Mouse (Mus musculus) gastrocnemius, adult 18-20 months (tissue): ENCODE measurements around the gene Rora. TPM values are rescaled to one million over a fixed set of nuclear protein-coding genes. Genes with fewer than 3 reads are reported as not detected.

Experiments used
- DNase-seq: peaks from one replicate; pipeline ENCODE4 v3.0.0; 2021; ENCODE audit warnings: low spot score
- total RNA-seq, 2 experiments: library from RNA; stranded (reverse); gene quantifications; 2 replicates each; pipeline ENCODE4 v1.2.3; 2021

Gene Rora
- total RNA-seq, 2 experiments from 2014 or later = 73.5 to 85.0 TPM

GRCm38 (mm10) chr9:68881896-68882295, 228.3 kb downstream of the Rora start:
- no peak for DNase-seq

GRCm38 (mm10) chr9:68883005-68883404, 229.4 kb downstream of the Rora start:
- no peak for DNase-seq

DNA sequence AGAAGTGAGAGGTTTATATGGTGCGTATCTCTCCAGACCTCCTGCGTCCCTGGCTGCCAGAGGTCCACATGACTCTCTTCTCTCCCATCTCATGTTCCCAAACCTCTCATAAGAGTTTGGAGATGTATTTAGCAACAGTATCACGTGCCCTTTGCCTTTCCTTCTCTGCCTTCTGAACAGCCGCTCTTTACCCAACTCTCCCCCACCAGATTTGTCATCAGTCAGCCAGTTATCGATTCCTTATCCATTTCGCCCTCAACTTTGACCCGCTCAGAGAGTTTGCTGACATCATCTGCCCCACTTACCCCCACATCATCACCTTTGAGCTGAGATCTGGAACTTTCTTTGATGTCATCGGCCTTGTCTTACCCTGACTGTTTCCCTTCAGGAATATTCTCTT, 230.1 kb downstream of the Rora start:
- DNase-seq = peak; percentile 28

DNA sequence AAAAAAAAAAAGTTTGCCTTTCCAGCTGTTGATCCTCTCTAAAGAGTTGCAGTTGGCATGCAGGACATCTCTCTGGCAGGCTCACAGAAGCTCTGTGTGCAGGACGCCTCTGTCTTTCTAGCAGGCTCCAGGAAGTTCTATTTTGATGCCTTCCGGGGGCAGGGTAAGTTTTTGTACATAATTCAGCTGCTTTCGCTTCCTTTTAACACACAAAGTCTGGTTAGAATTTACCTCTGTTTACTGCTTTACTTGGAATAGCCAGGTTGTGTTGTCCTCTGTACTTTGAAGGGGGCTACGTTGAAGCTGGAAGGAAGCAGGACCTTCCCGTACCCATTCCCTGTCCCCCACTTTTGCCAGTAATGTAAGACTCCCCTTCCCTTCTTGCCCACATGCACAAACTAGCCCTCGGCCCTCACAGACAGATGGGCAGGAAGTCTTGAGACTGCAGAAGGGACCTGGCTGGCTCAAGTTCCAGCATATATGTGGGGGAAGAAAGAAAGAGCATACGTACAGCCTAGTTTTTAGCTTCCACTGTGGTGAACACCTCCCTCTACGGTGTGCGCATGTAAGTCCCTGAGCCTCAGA, 231.0 kb downstream of the Rora start:
- peak; percentile 23 for DNase-seq

GRCm38 (mm10) chr9:68888670-68889069, 235.1 kb downstream of the Rora start:
- peak; percentile 67 for DNase-seq

DNA sequence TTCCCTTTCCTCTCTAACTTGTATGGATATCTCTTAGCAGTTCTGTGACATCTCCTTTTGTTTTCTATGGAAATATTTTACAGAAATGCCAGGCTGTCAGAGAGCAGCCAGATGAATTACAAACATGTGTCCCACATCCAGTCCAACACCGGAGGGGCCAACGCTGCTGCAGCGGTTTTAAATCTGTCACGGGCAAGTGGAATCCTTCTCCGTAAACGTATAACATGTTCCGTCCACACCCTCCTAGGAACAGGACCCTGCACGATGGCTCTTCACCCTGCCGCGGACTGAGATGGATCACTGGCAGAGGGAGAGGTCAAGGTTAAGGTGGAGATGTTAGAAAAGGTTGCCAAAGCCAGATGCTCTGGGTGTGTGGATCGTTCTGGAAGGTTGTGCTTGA, 237.8 kb downstream of the Rora start:
- DNase-seq = no peak

- no peak for DNase-seq
Observed at GRCm38 (mm10) chr9:68892356-68892755, 238.8 kb downstream of the Rora start.

DNA sequence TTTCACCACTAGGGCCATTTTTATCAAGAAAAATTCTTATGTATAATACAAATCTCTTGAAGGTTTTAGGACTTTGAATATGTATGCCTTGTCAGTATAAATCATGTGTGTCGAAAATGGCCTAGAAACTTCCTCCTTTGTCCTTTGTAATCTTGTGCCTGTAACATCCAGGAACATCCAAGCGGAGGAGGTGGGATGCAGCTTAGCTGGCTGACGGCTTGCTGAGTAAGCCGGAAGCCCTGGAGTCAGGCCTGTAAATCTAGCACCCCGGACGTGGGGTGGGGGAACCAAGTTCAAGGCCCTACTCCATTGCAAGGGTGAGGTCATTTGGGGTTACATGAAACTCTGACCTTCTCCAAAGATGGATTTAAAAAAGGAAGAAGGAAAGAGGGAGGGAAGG, 239.3 kb downstream of the Rora start:
- DNase-seq = no peak

DNA sequence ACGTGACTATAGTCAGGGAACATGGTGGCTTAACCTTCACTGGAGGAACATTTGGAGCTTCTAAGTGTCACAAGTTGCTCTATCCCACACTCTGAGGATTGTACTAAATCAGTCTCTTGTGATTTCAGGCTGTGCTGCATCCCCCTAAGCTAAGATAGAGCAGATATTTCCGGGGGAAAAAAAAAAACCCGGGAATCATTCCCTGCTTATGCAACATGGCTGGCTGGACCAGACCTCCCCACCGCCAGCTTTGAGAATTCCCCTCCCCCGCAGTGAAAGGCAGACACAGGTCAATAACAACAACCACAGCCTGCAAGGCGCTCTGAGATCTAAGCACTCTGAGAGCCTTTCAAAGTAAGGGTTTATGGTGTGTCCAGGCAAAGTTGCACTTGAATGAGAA, 244.7 kb downstream of the Rora start:
- no peak for DNase-seq

DNA sequence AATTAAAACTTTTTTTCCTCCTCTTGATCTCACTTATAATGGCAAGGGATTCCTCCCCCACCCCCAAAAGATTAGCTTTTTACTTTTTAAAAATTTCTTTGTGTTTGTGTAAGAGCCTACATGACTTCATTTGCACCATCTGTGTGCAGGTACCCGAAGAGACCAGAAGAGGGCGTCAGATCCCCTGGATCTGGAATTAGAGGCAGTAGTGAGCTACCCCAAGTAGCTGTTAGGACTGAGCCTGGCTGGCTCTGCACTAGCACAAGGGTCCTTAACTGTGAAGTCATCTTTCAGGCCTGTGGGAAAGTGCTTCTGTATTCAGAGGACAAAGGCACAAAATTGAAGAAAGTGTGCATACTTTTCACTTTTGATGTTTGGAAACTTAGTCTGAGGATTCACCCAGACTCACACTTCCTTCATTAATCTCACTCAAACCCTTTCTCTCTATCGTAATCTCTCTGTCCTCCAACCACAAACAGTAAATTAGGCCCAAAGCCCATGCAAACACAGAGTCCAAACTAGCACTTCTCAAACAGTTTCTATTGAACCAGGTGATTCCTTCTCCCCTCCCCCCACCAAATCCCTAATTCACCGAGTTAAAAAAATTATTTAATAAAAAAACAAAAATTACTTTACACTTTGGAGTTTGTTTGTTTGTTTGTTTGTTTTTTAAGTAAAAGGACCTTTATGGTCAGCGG, 246.1 kb downstream of the Rora start:
- no peak for DNase-seq

DNA sequence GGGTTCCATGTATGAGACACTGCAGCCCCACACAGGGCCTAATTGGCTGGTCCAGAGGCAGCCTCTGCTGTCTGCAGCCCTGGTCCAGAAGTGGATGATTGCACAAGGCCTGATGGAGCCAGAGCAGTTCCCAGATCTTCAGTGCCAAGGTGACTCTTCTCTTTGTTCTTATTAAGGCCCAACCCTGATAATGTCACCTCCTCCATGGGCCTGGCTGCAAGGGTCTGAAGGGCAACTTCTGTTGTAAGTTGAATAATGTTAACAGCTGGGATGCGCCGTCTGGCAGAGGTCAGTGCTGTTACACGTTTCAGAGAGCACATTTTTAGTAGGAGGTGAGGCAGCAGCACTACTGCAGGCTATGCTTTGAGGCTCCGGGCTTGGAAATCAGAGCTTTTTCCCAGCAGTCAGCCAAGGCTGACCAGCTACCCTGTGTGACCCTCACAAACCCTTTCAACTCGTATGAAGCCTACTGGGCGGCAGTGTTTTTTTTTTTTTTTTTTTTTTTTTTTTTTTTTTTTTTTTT, 252.8 kb downstream of the Rora start:
- DNase-seq = no peak

DNA sequence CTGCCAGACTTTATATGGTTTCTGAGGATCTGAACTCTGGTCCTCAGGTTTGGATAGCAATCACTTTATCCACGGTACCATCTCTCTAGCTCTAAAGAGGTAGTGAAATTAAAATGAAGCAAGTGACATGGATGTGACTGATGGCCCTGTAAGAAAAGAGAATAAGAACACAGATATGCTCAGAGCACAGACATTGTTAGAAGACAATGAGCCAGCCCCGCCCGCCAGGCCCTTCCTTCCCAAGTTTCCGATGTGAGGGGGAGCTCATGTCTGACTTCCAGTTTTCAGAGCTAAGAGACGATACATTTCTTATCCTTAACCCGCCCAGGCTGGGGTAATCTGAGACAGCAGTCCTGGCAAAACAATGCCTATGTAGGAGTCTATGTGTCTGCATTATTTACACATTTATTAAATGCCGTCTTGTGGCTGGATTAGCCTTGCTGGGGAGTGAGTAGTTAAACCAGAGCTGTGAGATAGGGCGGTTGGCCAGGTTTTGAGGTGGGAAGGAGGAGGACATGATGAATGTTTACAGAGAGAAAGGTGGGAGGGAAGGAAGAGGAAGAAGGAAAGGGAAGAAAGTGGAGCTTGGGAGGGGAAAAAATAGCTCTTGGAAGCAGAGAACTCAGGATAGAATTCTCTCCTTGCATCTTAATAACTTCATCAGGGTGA, 259.0 kb downstream of the Rora start:
- no peak for DNase-seq

DNA sequence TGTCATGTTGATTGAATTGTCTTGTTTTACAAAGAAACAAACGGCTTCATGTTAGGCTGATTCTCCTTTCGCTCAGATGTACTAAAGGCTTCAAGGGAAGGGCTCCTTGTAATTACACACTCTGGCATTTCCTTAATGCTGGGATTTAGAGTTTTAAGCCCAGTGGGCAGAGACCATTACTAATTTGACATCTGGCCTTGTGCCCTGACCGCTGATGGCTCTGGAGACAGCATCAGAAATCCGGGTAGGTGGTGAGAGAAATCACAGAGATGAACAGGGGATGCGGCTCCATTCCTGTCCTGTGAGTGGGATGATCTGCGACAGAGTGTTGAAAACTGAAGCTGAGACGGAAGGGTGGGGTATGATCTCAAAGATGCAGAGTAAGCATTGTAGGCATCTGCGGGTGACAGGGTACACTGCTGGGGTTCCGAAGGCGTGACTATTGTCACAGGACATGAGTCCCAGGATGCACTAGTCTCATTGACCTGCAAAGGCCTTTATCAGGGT, 259.7 kb downstream of the Rora start:
- no peak for DNase-seq

DNA sequence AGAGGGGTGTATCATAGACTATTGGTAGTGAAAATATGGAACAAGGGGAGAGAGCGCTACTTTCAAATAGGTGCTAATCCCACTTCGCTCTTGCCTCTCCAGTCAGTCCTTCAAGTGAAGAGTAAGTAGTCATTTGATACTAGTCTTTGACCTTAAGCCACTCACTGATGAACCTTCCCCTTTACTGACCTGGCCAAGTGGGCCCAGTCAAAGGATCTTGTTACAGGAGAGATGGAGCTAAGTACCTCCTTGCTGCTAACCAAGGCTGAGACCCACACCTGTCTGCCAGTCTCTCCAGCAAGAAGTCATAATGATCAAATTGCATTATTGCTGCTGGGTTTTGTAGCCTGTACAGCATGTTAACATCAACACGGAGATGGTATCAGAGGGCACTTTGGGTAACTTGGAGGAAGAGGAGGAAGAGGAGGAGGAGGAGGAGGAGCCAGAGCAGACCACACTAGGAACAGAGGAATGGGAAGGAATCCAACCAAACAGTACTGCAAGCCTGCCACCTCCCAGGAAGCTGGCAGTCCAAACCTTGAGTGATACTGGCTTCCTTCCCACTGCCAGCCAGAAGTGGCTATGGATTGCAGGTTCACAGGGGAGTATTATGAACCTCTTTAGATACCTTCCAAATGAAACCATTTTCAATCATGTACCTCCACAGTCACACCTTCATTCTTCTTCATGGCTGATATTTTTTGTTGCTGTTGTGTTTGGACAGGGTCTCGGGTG, 261.1 kb downstream of the Rora start:
- DNase-seq = peak; percentile 61

- no peak for DNase-seq
Observed at GRCm38 (mm10) chr9:68916741-68917140, 263.2 kb downstream of the Rora start.

- no peak for DNase-seq
Observed at GRCm38 (mm10) chr9:68923128-68923601, 269.6 kb downstream of the Rora start.

GRCm38 (mm10) chr9:68926406-68926805, 272.8 kb downstream of the Rora start:
- no peak for DNase-seq

DNA sequence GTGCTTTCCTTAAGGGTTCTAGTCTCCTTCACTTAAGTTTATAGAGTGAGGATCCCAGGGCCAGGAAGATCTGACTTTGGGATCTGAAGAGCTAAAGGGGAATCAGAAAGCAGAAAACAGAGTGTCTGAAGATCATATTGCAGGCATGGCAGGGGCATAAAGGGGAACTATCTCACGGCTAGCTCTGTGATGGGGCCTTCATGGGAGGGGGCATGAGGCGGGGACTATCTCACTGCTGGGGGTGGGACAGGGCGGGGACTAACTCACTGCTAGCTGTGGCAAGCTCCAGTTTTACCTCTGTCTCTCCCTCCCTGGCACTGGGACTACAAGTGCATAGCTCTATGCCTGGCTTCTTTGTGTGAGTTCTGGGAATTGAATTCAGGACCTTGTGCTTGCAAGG, 279.6 kb downstream of the Rora start:
- DNase-seq = no peak

DNA sequence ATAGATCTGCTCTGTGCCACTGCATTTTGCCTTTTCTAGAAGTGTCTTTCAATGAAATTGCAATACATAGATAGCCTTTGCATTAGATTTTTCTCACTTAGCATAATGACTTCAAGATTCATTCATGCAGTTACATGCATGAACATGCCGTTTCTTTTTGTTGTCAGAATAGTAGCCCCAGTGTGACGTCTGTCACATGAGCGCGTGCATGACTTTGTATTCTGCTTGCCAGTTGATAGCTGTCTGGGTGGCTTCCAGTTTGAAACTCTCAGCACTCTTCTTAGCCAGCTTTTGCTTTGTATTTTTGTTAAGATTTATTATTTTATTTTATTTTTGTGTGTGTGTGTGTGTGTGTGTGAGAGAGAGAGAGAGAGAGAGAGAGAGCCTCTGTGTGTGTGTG, 280.7 kb downstream of the Rora start:
- DNase-seq = no peak

DNA sequence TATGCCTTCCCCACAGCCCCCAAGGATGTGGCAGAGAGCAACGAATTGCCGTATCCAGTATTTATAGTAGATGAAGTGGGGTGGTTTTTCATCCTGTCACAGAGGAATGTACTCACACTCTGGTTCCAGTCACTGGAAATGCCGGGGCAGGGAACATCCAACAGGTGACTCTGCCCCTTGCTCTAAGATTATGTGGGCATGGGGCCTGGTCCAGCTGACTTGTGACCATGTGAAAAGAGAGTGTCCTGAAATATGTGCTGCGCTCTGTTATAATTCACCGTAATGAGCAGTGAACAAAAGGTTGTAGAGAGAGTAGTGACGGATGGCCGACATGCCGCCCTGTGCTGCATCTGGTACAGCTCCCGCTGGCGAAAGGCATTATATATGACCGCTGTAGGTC, 282.0 kb downstream of the Rora start:
- DNase-seq = no peak

DNA sequence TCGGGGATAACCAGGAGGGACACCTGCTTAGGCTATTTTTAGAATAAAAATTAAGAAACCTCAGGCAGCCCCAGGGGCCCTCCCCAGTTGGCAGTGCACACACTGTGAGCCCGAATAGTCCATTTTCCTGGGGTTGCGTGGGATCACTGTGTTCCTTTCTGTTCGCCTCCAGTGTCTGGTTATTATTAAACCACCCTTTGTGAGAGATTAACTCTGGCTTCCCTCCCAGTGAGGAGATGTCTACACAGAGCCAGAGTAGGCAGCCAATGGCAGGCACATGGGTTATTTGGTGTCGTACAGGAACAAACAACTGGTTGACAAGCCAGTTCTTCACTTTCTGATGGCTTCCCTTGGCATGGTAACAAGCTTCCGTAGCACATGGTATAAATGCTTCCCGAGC, 287.5 kb downstream of the Rora start:
- peak; percentile 87 for DNase-seq

GRCm38 (mm10) chr9:68942595-68943011, 289.0 kb downstream of the Rora start:
- DNase-seq = peak; percentile 15
